20 mouse cellular contexts compared by ENCODE assay signal in the genomic region with DNA sequence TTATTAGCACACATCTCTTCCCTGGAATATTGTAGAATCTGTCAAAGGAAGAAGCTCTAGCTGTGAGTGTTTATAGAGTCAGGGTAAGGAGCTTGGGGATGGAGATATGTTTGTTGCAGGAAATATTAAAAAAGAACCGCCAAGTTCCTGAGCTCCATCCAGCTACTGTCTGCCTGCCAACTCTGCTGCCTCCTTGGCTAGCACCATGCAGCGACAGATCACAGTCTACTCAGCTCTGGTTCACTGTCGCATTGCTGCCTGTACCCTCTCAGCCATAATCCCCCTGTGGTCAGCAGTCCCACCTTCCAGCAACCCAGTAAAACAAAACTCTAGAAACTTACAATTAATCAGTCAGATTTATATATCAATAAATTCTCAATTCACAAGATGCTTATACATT. TPM values are rescaled to one million over a fixed set of nuclear protein-coding genes. Genes with fewer than 3 reads are reported as not detected.
"Had no signal": no experiment of that assay in that cellular context is flagged by ENCODE, and none has a peak within 500 bp of the region (broad histone marks: within the 10 kb centered on the region; RNA-seq: fewer than 3 reads in every experiment).

No protein-coding gene starts in this region.

- DNase-seq: kidney, postnatal 14 days; lung, adult 18-20 months; lung, postnatal 4 days; midbrain, embryonic 14.5 days; right cerebral cortex, adult 18-20 months; right cerebral cortex, postnatal 25 days; thymus, postnatal 36 days had no signal

RNA-seq across cellular contexts. Expression of gene Gm21293, which starts 32.7 kb away (rescaled TPM):
- polyA plus RNA-seq: kidney, embryonic 14.5 days; large intestine, adult 2 months; limb, embryonic 11.5 days; limb, embryonic 15.5 days; liver, embryonic 14.5 days; lung, postnatal 0 days; midbrain, embryonic 10.5 days; midbrain, embryonic 14.5 days; myocyte; neural tube, embryonic 11.5 days; neural tube, embryonic 15.5 days; small intestine, adult 2 months; stomach, embryonic 16.5 days; thymus, postnatal 0 days had no signal

RNA-seq across cellular contexts. Expression of gene Gm6763, which starts 41.3 kb away (rescaled TPM):
- polyA plus RNA-seq: kidney, embryonic 14.5 days; large intestine, adult 2 months; limb, embryonic 11.5 days; limb, embryonic 15.5 days; liver, embryonic 14.5 days; lung, postnatal 0 days; midbrain, embryonic 10.5 days; midbrain, embryonic 14.5 days; myocyte; neural tube, embryonic 11.5 days; neural tube, embryonic 15.5 days; small intestine, adult 2 months; stomach, embryonic 16.5 days; thymus, postnatal 0 days had no signal

RNA-seq across cellular contexts. Expression of gene Gm8764, which starts 49.8 kb away (rescaled TPM):
- polyA plus RNA-seq: kidney, embryonic 14.5 days; large intestine, adult 2 months; limb, embryonic 11.5 days; limb, embryonic 15.5 days; liver, embryonic 14.5 days; lung, postnatal 0 days; midbrain, embryonic 10.5 days; midbrain, embryonic 14.5 days; myocyte; neural tube, embryonic 11.5 days; neural tube, embryonic 15.5 days; small intestine, adult 2 months; stomach, embryonic 16.5 days; thymus, postnatal 0 days had no signal

RNA-seq across cellular contexts. Expression of gene Gm21304, which starts 58.3 kb away (rescaled TPM):
- polyA plus RNA-seq: kidney, embryonic 14.5 days; large intestine, adult 2 months; limb, embryonic 11.5 days; limb, embryonic 15.5 days; liver, embryonic 14.5 days; lung, postnatal 0 days; midbrain, embryonic 10.5 days; midbrain, embryonic 14.5 days; myocyte; neural tube, embryonic 11.5 days; neural tube, embryonic 15.5 days; small intestine, adult 2 months; stomach, embryonic 16.5 days; thymus, postnatal 0 days had no signal
